Mouse (Mus musculus): Measurements from ENCODE around the gene Fbxo44.

The Fbxo44 gene

DNA sequence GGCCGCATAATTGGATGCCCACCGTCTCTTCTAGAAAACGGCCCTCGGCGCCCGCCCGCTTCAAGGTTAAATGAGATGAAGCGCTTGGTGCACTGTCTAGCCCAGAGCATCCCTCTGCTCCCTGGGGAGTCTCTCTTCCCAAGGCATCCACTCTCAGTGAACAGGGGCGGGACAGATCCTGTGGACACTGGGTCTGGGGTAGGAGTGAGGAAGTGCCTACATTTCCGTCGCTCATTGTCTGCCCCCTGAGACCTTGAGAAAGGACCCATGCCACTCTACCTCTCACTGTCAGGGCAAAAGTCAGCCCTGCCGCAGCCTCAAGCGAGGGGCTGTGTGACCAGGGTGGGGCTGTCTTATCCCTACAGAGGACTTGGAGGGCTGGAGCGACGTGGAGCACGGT is 4.2 kb upstream of the Fbxo44 start:
- no peak for DNase-seq

DNA sequence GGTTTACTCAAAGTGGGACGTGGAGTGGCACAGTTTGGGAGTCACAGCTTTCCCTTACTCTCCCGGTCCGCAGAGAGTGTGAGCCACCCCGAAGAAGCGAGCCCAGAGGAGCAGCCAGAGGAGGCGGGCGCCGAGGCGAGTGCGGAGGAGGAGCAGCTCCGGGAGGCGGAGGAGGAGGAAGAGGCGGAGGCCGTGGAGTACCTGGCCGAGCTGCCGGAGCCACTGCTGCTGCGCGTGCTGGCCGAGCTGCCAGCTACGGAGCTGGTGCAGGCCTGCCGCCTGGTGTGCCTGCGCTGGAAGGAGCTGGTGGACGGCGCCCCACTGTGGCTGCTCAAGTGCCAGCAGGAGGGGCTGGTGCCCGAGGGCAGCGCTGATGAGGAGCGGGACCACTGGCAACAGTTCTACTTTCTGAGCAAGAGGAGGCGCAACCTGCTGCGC is 3.7 kb upstream of the Fbxo44 start:
- peak; percentile 62 to 67 for DNase-seq

DNA sequence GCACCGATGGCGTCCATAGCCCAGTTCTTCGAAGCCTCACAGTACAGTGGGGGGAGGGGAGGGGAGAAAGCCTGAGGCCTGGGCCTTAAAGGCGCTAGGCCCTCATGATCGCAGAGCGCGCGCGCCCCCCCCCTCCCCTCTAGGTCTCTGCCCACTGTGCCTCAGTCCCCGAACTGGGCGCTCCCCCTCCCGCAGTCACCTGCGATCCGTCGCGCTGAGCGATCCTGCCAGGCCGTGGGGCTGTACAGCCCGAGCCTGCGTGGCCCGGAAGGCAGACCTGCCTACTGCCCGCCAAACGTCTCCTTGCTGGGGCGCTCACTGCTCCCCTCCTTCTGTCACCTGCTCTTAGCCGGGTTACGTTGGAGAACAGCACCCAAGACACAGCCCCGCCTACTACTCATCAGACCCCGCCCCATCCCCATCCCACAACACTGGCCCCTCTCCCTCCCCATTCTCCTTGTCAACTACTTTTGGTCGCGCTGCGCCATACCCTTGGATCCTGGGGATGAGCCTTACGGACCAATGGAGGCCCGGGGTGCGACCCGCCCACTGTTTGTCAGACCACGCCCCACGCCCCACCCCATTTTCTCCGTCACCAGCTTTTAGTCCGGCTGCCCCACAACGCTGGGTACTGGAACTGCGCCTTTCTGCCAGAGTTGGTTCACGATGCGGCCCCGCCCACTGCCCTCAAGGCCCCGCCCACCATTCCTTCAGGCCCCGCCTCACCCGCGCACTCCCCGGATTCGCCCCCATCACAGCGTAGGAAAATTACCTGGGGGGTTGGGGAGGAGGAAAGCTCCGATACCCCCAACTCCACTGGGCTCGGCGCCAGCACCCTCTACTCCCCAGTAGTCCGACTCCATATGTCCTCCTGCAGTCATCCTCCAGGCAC is 492 bp downstream of the Fbxo44 start:
- DNase-seq = peak; percentile 78 to 85

- DNase-seq = no peak
These were observed 1.6 kb downstream of the Fbxo44 start for GRCm38 (mm10) chr4:148158436-148159348.

- DNase-seq = no peak
These were observed 5.3 kb downstream of the Fbxo44 start for GRCm38 (mm10) chr4:148154982-148155381.

- no peak for DNase-seq
These were observed 6.3 kb downstream of the Fbxo44 start for GRCm38 (mm10) chr4:148154006-148154405.

- no peak for DNase-seq
These were observed 7.7 kb downstream of the Fbxo44 start for GRCm38 (mm10) chr4:148152547-148152946.

DNA sequence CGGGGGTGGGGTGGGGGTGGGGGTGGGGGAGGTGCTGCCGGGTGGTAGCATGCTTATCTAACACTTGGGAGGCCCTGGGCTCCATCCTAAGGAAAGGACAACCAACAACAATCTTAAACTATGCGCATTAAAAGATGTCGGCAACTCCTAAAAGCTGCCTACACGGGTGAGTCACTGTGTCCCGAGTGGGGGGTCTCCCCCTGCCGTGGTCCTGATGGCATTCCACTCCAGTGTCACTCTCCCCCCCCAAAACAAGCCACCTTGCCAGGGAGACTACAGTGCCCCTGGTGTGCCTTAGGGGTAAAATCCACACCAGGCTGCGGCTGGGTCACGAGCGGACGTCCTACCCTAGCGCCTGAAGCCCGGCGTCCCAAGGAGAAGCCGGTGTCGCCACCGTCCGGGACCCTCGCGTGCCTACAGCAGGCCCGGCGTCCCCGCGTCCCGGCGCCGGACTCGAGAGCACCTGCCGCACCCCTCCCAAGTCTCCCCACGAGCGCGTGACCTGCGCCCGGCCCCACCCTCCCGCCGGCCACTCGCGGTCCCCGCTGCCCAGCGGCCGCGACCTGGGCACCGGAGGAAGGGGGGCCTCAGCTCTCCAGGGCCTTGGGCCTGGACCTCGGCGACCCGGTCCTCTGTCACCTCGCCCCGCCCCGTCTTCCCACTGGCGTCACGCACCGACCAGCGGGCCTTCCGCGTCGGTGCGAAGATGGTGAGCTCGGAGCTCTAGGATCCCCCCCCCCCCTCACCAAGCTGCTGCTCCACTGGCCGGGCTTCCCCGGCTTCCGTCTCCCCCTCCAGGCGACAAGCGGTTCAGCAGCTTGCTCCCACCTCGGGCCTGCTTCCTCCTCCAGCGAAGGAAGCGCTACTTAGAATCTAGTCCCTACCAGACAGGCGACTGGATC is 8.8 kb downstream of the Fbxo44 start, which contains the start of gene Fbxo6:
TSS of gene Fbxo6 (minus strand) at position 874 of the 902 bp plus-strand sequence.
- peak; percentile 74 to 84 for DNase-seq

DNA sequence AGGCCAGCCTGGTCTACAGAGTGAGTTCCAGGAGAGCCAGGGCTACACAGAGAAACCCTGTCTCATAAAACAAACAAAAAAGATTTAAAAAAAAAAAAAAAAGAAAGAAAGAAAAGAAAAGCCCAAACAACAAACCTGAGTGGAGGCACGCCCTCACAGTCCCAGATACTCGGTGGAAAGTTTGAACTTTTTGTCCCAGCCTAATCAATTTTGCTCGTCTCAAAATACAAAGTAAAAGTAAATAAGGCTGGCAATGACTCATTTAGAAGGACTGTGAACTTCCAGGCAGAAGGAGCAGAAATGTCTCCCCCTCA is 9.4 kb downstream of the Fbxo44 start:
- no peak for DNase-seq

- DNase-seq = no peak
These were observed 10.0 kb downstream of the Fbxo44 start for GRCm38 (mm10) chr4:148150242-148150641.

- DNase-seq = no peak
These were observed 10.7 kb downstream of the Fbxo44 start for GRCm38 (mm10) chr4:148149540-148149939.

DNA sequence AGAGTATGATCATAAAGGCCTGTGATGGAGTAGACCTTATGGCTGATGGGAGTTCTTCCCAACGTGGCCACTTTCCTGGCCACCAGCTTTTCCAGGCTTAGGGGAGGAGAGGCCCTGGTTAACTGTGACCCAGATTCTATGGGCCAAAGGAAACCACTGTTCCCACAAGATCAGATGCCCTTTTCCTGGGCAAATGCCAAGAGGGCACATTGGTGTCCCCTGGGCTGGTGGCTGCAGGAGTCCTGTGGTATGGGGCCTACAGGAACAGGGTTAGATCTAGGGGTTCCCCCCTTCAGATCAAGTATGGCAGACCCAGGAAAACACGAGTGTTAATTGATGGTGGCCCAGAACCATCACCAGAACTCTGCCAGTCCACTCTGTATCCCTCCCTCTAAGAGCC is 12.6 kb downstream of the Fbxo44 start:
- no peak for DNase-seq

- DNase-seq = no peak
These were observed 16.6 kb downstream of the Fbxo44 start for GRCm38 (mm10) chr4:148143721-148144120.

- peak; percentile 89 to 92 for DNase-seq
These were observed 19.9 kb downstream of the Fbxo44 start for GRCm38 (mm10) chr4:148140098-148141011.

DNA sequence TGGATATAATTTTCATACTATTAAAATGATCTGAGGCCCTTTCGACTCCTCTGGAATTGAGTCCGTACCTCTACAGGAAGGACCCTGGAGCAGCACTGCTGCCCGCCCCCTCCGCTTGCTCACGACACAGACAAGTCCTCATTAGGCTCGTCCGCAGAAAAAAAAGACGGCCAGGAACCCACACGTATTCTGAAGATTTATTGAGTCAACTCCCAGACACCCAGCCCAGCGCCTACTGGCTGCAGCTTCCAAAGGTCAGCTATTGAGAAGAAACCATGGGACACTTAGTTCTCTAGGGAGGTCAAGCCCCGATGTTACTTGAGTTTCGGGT is 20.6 kb downstream of the Fbxo44 start:
- no peak for DNase-seq

DNA sequence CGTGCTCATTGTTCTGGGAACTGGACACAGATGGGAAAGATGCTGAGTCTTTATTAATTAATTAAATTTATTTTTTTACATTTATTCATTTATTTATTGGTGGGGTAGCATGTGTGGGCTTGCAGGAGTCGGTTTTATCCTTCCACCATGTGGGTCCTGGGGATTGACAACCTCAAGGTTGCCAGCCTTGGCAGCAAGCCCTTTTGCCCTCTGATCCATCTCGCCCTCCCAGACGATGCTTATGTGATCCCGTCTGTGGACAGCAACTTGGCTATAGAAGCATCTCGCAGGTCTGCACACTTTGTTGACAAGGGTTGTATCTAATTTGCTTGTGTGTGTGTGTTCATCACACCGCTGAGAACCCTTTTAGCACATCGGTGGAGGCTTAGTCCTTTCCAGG is 22.8 kb downstream of the Fbxo44 start:
- no peak for DNase-seq

DNA sequence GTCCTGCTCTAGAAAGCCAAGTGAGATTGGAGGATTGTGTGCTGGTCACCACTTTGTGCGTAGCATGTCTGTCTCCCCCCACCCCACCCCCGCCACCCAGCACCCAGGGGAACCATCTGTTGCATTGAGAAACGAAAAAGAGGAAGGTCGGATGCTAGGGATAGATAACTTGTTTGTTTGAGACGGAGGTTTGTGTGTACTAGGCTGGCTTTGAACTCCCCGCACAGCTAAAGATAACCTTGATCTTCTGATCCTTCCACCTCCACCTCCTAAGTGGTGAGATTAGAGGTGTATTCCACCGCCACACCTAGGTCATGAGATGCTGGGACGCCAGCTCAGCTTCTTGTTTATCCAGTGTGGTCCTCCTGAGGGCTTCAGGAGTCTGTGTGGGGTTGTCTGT is 25.3 kb downstream of the Fbxo44 start:
- no peak for DNase-seq

DNA sequence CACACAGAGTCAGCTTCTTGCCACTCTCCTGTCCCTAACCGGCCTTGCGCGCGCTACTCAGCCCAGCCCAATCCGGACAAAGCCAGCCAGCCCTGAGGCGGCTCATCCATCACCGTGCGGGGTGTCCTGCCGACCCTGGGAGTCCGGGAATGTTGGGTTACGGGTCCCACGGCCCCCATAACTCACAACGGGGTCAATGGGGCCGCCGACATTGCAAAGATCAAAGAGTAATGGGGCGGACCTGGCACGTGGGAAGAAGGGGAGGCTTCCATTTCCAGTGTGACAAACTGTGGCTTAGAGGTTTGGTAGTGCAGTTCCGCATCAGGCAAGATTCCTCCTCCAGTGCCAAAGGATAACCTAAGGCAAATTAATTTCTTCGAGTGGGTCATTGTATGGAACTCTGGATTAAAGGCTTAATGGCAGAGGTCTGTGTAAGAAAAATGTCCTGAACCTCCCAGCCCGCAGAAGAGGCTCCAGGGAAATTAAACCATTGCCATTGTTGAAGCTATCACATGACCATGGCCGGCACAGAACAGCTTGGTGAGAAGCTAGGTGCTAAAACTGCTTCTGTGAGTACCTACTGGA is 28.7 kb downstream of the Fbxo44 start:
- no peak for DNase-seq

DNA sequence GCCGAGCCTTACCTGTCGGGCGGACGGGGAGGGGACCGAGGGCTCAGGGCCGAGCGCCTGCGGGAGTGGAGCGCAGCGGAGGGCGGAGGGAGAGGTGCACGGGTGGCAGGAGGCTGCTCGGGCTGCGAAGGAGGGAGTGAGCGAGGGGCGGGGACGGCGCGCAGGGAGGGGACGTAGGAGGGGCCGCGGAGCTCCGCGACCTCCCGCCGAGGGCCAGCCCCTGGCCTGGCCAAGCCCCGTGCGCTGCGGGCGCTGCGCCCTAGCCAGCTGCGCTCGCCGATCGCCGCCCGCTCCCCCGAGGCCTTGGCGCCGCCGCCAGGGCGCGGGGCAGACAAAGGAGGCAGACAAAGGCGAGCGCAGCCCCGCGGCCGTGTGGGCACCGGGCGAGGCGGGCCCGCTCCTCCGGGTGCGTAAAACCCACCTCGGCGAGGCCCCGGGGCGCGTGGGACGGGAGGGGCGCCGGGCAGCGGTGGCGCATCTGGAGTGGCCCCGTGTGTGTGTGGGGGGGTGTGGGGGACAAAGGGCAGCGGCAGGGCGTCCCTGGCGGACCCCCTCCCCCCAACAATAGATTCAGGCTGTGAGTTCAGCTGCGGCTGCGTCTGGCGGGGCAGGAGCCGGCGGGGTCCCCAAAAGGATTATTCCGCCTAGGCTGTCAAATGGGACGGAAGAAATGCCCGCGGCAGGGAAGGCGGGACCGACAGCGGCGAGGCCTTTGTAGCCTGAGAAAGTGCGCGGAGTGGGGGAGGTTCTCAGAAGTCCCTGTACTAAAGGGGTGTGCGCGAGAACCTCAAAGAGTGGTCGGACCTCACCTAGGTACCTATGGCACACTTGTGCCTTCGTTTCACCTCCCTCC is 29.5 kb downstream of the Fbxo44 start, which contains the start of gene Draxin:
TSS of gene Draxin (minus strand) at position 138 of the 853 bp plus-strand sequence.
- no peak for DNase-seq

GRCm38 (mm10) chr4:148130133-148130532 is 30.1 kb downstream of the Fbxo44 start, which contains the start of gene Mad2l2:
Gene Mad2l2 (plus strand): TSS chr4:148130384.
- no peak for DNase-seq
